Mouse (Mus musculus) brain, adult 2 months (tissue): ENCODE results near the gene Hoxb7.

ENCODE experiments used
- DNase-seq: peaks from one replicate; pipeline ENCODE4 v3.0.0; 2011; ENCODE audit warnings: low read depth, low spot score

Gene Hoxb7

DNA sequence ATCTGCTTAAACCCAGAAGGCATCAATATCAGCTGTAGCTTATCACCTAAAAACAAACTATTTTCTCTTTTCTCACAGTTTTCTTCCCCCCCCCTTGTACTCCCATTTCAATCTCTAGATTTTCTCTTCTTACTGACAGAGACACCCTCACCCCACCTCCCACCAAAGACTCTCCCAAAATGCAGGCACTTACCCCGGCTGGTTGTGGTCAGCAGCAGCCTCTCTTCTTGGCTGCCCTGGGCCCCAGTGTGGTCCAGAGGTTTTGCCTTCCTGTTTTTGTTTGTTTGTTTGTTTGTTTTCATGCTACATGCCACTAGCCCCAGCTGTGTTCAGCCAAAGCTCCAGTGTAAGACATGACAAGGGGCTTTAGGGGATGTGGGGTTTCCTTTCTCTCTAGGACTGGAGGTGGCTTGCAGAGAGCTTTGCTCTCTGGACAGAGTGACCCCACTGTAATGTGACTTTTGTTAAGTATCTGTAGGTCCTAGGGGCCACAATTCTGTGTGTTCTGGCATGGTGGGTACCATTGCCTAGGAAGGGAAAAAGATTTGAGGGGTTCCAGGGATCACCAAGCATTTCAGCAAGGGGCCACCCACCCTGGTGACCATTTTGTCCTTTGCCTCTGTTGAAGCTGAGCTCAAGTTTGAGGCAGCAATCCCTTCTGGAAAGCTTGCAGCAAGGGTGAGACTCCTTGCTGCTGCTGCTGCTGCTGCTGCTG is 18.2 kb upstream of the Hoxb7 start:
- no peak for DNase-seq

DNA sequence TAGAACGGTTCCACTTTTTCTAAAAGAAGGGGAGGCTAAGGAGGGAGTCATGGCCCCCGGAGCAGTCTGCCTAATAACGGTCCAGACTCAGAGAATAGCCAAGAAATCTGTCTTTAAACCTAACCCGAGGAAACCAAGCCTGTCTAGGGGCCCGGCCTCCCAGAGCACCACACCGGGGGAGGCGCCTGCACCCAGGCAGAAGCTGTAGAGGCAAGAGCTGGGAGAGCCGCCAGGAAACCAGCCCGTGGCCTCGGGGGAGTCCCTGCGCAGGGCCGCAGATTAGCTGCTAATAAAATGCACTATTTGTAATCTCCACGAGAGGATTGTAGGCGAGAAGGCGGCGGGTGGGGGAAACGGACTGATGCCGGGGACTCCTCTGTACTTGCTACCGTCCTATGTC is 16.6 kb upstream of the Hoxb7 start:
- DNase-seq, result no peak

DNA sequence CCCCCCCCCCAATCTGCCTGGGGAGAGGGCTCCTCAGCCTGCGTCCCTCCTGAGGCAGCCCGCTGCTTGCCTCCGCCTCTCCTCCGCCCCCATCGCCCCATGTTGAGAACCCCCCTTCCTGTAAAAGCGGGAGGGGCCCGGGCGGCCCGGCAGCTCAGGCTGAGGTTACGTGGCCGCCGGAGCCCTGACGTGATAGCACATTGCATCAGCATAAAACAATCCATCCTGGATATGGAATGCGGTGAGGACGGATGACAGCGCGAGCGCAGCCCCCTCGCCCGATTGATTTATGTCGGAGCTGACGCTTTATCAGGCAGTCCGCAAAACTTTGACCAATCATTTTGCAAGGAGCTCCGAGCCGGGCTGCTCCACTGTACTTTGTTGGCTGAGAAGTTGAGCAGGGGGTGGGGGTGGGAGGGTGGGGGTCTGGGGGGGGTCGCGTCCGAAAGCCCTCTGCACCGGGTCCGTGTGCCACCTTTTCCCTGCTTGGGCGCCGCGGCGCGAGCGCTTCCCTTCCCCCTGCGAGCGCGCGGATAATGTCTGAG is 15.4 kb upstream of the Hoxb7 start, which contains the start of gene Hoxb9:
TSS of gene Hoxb9 (plus strand) at position 462 of the 545 bp plus-strand sequence.
- DNase-seq, result no peak

DNA sequence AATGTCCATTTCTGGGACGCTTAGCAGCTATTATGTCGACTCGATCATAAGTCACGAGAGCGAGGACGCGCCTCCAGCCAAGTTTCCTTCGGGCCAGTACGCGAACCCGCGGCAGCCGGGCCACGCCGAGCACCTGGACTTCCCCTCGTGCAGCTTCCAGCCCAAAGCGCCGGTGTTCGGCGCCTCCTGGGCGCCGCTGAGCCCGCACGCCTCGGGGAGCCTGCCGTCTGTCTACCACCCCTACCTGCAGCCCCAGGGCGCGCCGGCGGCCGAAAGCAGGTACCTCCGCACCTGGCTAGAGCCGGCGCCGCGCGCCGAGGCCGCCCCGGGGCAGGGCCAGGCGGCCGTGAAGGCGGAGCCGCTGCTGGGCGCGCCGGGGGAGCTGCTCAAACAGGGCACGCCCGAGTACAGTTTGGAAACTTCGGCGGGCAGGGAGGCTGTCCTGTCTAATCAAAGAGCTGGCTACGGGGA is 14.8 kb upstream of the Hoxb7 start:
- no peak for DNase-seq

DNA sequence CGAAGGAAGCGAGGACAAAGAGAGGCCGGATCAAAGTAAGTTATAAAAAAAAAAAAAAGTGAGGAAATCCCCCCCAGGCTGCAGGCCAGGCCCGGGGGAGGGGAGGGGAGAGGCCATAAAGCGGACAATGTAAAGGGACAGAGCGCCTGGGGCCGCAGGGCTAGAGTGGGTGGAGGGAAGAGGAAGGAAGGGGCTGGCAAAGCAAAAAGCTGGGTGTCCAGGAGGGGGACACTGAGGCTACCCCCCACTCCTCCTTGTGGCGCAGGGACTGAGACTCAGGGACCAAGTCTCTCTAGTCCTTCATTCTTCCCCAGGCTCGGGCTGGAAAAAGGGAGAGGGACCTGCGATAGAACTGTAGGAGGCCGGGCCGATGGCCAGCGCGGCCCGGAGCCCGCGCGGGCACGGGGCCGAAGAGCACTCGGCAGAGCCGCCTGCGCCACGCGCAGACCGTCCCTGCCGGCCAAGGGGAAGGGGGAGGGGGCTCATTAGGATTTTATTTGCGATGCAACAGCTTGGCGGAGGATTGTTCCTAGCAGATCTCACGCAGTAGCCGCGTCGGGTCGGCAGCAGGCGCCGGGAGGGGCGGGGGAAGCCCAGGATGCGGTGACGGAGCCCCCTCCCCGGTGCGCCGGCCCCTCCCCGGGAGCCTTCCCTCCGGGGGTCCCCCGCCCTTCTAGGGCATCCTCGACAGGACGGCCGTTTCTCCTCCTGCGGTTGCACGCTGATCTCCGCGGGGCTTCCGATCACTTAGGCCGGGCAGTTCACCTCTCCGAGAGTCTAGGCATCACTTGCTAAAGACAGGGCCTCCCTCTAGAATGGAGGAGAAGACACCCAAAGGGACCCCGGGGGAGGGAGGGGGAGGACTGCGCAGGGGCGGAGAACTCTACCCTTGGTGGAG is 14.2 kb upstream of the Hoxb7 start:
- no peak for DNase-seq

DNA sequence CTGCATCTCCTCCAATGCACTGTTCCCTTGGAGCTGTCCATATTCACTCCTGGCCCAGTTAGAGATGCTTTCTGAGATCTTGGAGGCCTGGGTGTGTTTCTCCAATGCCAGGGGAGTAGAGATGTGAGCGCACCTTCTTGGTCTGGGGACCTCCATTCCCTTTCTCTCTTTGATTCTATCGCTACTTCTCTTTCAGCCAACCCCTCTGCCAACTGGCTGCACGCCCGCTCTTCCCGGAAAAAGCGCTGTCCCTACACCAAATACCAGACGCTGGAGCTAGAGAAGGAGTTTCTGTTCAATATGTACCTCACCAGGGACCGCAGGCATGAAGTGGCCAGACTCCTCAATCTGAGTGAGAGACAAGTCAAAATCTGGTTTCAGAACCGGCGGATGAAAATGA is 12.0 kb upstream of the Hoxb7 start:
- no peak for DNase-seq

DNA sequence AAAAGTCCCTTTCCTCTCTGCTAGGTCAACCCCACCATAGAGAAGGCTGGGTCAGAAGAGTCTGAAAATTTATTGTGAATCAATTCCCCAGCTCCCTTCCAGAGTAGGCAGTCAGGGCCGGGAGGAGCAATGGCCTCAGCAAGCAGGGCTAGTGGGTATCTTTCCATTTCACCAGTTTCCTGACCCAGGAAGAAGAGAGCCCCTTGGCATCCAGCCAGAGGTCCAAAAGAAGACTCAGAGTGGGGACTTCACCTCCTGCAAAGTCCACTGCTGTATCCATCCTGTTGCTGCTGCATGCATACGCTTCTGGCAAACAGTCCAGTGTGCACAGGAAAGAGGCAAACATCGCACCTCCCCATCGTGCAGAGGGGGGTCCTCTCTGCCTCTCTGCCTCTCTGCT is 10.5 kb upstream of the Hoxb7 start:
- DNase-seq, result no peak

DNA sequence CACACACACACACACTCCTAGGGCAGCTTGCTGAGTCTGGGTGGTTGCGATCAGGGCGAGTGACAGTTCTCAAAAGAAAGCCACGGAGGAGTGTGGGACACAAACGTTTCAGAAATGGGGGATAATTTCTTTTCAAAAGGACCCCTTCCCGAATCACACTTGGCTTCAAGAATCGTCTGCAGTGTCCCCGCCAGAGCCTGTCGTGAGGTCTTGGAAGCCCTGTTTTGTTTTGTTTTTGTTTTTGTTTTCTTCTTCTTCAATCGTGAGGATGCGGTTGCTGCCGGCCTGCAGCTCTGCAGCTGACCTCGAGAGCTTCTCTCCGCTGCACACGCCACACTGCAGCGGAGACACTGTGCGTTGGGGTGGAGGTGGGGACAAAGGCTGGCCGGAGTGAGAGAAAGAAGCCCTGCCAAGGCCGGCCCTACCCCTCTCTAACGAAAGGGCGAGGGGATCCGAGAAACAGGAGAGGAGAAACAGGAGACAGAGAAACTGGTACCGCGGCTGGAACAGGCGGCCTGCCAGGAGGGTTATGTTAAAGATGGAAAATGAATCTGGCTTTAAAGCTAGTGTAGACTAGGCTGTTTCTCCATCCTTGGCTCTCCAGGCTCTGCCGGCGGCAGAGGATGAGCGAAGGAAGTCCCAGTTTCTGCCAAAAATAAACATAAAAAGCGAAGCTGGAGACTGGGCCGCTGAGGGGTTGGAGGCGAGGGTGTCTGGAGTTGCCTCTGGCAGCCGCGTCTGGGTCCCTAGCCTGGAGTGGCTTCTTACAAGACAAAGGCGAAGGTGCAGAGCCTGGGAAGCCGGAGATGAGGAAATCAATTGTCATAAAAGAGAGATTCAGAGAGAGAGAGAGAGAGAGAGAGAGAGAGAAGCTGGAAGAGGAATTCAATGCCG is 9.0 kb upstream of the Hoxb7 start:
- DNase-seq, result no peak

DNA sequence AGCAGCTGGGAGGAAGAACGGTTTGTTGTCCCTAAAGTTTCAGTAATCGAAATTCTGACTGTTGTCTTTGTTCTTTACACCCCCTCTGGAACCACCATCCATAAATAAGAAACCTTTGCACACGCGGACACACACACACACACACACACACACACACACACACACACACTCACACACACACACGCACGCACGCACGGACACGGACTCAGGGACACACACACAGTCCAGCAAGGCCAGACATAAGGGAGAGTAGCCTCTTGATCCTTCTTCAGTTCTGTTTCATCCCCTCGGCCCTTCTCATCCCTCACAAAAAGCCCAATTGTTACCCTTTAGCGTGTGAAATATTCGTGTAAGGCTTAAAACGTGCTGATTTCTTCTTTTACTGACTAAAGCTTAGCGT is 8.1 kb upstream of the Hoxb7 start:
- DNase-seq, result no peak

DNA sequence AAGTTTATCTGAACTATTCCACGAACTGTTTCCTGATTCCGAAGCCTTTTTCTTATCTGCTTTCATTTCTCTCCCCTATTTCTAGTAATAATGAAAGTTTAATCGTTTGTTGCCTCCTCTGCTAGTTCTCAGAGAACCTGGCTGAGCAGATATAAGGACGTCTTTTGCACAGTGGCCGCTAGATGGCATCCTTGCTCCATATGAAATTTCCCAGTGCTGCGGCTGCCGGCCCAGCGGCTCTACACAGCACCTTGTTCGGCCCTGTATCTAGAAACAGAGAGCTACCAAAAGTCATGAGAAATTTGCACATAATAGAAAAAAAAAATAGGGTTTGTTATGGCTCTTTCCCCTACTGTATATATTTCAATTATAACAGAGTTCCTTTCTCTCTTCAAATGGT is 7.7 kb upstream of the Hoxb7 start:
- DNase-seq, result peak; percentile 89

DNA sequence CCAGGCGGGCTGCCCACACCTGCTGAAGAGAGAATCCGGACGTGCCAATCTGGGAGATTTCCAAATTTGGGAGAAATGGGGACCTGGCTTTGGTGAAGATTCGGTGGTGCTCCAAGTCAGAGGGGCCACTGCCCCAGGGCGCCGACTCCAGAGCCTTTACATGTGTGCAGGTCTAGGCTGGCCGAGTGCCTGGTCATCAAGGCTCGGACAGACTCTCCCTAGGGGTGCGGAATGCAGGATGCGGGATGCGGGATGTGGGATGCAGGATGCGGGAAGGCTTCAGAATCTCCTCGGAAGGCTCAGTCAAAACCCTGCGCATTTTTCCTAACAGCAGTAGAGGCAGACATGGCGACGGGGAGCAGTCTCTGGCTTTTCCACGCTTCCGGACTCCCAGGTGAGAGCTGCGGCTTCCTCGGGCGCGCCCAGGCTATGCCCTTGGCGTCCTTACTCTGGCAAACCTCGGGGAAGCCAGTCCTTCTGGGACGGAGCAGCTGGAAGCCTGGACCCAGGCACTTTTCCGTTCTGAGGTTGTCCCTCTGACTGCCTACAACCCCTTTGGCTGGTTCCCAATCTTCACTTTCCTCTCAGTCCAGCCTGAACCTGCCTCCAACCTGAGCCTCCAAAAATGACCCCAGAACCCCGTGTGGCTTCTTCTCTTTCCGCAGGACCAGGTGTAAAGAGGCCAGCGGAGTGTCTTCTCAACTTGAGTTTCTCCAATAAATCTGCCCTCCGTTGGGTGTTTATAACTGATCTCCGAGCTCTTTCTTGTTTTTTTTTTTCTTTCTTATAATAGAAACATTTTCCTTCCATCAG is 6.8 kb upstream of the Hoxb7 start:
- DNase-seq, result no peak

DNA sequence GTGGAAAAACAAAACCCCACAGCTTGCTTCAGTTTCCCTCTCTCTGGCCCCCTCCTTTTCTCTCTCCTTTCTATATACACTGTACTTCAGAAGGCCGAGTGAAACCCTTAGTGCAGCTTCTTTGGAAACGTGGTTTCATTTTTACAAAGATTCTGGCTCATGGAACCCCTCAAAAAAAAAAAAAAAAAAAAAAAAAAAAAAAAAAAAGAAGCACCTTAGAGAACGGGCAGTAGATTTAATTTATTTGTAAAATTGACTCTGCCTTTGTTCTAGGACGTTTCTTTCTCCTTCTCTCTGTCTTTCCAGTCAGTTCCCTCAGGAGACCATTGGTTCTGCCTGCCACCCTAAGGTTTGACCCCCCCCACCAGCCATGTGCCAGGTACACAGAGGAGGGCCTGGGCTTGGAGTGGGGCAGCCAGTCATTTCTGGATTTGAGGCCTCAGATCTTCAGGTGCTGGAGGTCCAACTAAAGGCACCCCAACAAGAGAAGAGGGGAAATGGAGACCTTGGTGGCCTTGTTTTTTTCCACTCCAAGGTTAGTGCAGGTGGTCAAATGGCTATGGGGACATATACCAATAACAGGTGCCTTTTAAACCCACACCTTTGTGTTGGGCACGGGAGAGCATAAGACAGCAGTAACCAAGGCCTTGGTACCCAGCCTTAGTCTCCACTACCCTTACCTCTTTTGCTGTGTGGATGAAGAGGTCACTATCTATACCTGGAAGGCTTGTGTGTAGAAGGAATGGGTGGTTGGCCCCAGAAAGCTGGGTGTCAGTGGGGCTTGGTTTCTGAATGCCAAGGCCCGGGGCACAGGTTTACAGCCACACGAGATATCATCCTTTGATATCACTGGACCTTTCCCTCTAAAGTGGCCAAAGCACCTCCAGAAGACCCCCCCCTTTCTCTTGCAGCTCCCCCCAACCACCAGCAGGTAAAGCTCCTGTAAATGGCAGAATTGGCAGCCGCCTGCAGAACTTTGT is 5.7 kb upstream of the Hoxb7 start:
- DNase-seq, result no peak

DNA sequence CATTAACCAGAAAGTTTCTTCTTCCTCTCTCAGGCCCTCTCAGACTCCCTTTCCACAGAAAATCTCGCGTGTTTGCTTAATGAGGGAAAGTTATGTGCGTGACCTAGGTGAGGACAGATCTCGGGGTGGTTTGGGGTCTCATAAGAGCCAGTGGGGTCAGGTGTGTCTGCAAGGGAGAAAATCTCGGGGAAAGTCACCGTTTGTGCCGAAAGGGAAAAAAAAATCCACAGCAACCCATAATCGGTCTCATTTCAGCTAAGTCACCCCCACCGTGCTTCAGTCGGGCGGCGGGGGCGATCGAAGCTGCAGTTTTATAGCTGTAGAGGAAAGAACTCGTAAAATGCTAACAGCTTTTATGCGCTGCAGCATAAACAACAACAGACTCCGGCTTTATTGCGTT is 5.0 kb upstream of the Hoxb7 start:
- DNase-seq, result no peak

DNA sequence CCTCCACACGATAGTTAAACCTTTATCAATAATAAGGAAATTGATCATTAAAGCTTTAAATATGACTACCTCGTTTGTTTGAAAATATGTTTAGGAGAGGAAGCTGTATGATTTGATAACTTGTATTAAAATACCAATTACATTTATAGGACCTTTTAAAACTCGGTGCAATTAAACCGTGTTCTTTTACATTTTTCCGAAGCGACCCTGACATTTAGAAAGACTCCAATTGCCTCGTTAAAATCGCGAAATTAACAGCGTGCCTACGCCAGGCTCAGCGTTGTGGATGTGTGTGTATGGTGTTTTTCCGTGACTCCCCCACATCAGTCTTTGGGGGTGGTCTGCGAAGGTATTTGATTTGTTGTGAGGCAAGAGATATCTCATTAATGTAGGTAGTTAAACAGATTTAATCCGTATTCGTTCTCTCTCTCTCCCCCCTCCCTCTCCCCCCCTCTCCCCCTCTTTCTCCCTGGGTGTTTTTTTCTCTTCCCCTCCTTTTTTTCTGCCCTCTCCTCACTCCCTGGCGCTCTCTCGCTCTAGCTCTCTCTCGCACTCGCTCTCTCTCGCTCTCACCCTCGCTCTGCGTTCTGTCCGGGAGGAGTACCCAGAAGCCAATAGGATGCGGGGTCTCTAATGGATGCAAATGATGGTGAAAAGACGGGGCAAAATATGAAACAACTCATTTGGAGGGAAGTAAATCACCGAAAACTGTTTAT is 4.4 kb upstream of the Hoxb7 start, which contains the start of gene Hoxb8:
TSS of gene Hoxb8 (plus strand) at position 51 of the 716 bp plus-strand sequence.
- no peak for DNase-seq

DNA sequence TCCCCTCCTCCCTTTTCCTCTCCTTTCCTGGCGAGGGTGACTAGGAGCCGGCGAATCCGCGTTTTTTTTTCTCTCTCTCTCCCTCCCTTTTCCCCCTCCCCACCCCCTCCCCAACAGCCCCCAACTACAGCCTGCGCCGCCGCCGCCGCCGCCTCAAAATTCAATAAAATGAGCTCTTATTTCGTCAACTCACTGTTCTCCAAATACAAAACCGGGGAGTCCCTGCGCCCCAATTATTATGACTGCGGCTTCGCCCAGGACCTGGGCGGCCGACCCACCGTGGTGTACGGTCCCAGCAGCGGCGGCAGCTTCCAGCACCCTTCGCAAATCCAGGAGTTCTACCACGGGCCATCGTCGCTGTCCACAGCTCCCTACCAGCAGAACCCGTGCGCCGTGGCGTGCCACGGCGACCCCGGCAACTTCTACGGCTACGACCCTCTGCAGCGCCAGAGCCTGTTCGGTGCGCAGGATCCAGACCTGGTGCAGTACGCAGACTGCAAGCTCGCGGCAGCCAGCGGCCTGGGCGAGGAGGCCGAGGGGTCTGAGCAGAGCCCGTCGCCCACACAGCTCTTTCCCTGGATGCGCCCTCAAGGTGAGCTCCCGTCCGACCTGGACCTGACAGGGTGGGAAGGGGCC is 3.5 kb upstream of the Hoxb7 start:
- DNase-seq, result no peak

DNA sequence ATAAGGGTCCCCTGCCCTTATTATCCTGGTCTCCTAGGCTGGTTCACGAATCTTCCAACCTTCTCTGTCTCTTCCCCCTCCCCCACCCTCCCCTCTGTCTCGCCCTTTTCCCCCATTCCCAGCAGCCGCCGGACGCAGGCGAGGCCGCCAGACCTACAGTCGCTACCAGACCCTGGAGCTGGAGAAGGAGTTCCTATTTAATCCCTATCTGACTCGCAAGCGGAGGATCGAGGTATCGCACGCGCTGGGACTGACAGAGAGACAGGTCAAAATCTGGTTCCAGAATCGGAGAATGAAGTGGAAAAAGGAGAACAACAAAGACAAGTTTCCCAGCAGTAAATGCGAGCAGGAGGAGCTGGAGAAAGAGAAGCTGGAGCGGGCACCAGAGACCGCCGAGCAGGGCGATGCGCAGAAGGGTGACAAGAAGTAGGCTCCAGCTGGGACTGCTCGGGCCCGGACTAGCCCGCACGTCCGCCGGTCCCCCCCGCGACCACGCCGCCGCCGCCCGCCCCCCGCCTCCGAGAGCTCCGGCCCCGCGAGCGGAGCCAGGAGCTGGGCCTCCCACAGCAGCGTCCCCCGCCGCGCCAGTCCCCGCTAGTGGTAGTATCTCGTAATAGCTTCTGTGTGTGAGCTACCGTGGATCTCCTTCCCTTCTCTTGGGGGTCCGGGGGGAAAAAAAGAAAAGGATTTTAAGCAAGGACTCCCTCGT is 2.2 kb upstream of the Hoxb7 start:
- DNase-seq, result no peak
